Mouse (Mus musculus) right cerebral cortex, postnatal 4 days (tissue): ENCODE measurements around the gene Kdm6b.

Experiments used
- DNase-seq: peaks from one replicate; pipeline ENCODE4 v3.0.0-alpha.2; 2022

Kdm6b gene

GRCm38 (mm10) chr11:69405397-69406200 lies 7.9 kb downstream of the Kdm6b start:
- DNase-seq: no peak

GRCm38 (mm10) chr11:69404595-69405396 lies 8.7 kb downstream of the Kdm6b start:
- no peak for DNase-seq

- no peak for DNase-seq
Measured at GRCm38 (mm10) chr11:69403691-69404594, 9.5 kb downstream of the Kdm6b start.

- DNase-seq: no peak
Measured at GRCm38 (mm10) chr11:69401987-69402386, 11.5 kb downstream of the Kdm6b start.

- DNase-seq: peak; percentile 79
Measured at GRCm38 (mm10) chr11:69401210-69401637, 12.3 kb downstream of the Kdm6b start.

- DNase-seq: no peak
Measured at GRCm38 (mm10) chr11:69400083-69400850, 13.2 kb downstream of the Kdm6b start.

- no peak for DNase-seq
Measured at GRCm38 (mm10) chr11:69399201-69400082, 14.0 kb downstream of the Kdm6b start.

- DNase-seq: no peak
Measured at GRCm38 (mm10) chr11:69398486-69399200, 14.8 kb downstream of the Kdm6b start.

GRCm38 (mm10) chr11:69398059-69398458 lies 15.4 kb downstream of the Kdm6b start, which contains the start of gene Tmem88:
TSS of gene Tmem88 (minus strand) at chr11:69398234.
- DNase-seq: no peak

GRCm38 (mm10) chr11:69397581-69398057 lies 15.9 kb downstream of the Kdm6b start:
- DNase-seq: peak; percentile 40

- DNase-seq: peak; percentile 22
Measured at GRCm38 (mm10) chr11:69396772-69397171, 16.7 kb downstream of the Kdm6b start.

- DNase-seq: peak; percentile 87
Measured at GRCm38 (mm10) chr11:69395634-69396373, 17.7 kb downstream of the Kdm6b start.

- DNase-seq: peak; percentile 77
Measured at GRCm38 (mm10) chr11:69395235-69395633, 18.2 kb downstream of the Kdm6b start, which contains the start of the genes Naa38 and Cyb5d1. TSS of gene Naa38 (plus strand) at chr11:69395487. TSS of gene Cyb5d1 (minus strand) at chr11:69395631.

GRCm38 (mm10) chr11:69394591-69395167 lies 18.8 kb downstream of the Kdm6b start:
- peak; percentile 6 for DNase-seq

GRCm38 (mm10) chr11:69390400-69391034 lies 23.0 kb downstream of the Kdm6b start:
- DNase-seq: peak; percentile 61

GRCm38 (mm10) chr11:69389531-69390399 lies 23.7 kb downstream of the Kdm6b start:
- DNase-seq: peak; percentile 70

- no peak for DNase-seq
Measured at GRCm38 (mm10) chr11:69388680-69389079, 24.8 kb downstream of the Kdm6b start.
